Mouse (Mus musculus) CH12.LX (cell line): Measurements from ENCODE around the gene Thsd4. TPM values are rescaled to one million over a fixed set of nuclear protein-coding genes. Genes with fewer than 3 reads are reported as not detected.

Experiments
- DNase-seq: peaks from one replicate; pipeline ENCODE4 v3.0.0-alpha.2; 2013; ENCODE audit errors: extremely low read depth
- H3K27ac ChIP-seq: 2 replicates; pipeline ENCODE4 v1.5.1; 2012; ENCODE audit warnings: low read depth, mild to moderate bottlenecking, control low read depth, moderate library complexity; ENCODE audit not compliant: insufficient read depth
- H3K27me3 ChIP-seq: replicated peaks from 2 replicates; pipeline ENCODE3; 2012; ENCODE audit warnings: inconsistent platforms
- H3K36me3 ChIP-seq, 2 experiments: replicated peaks in 1 of 2; 2 replicates each; pipeline versions ENCODE3 to v1.6.1; 2012; ENCODE audit warnings: inconsistent platforms in 1 of 2, low read length in 1 of 2, mild to moderate bottlenecking in 1 of 2, mixed read lengths in 1 of 2, moderate library complexity in 1 of 2; ENCODE audit not compliant: control insufficient read depth in 1 of 2, insufficient read depth in 1 of 2
- H3K4me1 ChIP-seq, 2 experiments: 2 replicates each; pipeline ENCODE4 v1.6.1; 2012; ENCODE audit warnings: inconsistent platforms in 1 of 2, moderate library complexity in 1 of 2; ENCODE audit not compliant: insufficient read depth in 2 of 2, control insufficient read depth in 1 of 2
- H3K4me2 ChIP-seq: 2 replicates; pipeline ENCODE4 v1.6.1; 2012; ENCODE audit warnings: low read depth, mild to moderate bottlenecking, control low read depth; ENCODE audit not compliant: poor library complexity, insufficient read depth, severe bottlenecking
- H3K4me3 ChIP-seq, 3 experiments: fragments of 150-350 bp in 1 of 3; sonication (generic) in 1 of 3; replicated peaks in 1 of 3; 2 replicates each; pipeline versions ENCODE3 to v1.5.1; 2011 to 2012; ENCODE audit warnings: low read depth in 2 of 3, low read length in 2 of 3, mild to moderate bottlenecking in 2 of 3, moderate library complexity in 2 of 3, control low read depth in 1 of 3, improper control_type of control experiment in 1 of 3, inconsistent platforms in 1 of 3, mixed read lengths in 1 of 3; ENCODE audit not compliant: poor library complexity in 1 of 3
- H3K79me2 ChIP-seq: replicated peaks from 2 replicates; pipeline ENCODE4 v1.6.1; 2012; ENCODE audit warnings: mild to moderate bottlenecking, moderate library complexity; ENCODE audit not compliant: control insufficient read depth, poor library complexity, insufficient read depth, severe bottlenecking; ENCODE audit errors: extremely low read depth
- H3K9ac ChIP-seq: 2 replicates; pipeline ENCODE4 v1.6.1; 2012; ENCODE audit warnings: low read depth, mild to moderate bottlenecking, control low read depth, moderate library complexity; ENCODE audit not compliant: insufficient read depth
- H3K9me3 ChIP-seq: replicated peaks from 2 replicates; pipeline ENCODE3; 2012; ENCODE audit warnings: low read length, inconsistent platforms, mixed read lengths
- BHLHE40 ChIP-seq: IDR thresholded peaks from 2 replicates; pipeline ENCODE4 v1.6.1; 2011; ENCODE audit warnings: mild to moderate bottlenecking, low read depth, low read length, improper control_type of control experiment
- CHD1 ChIP-seq: IDR thresholded peaks from 2 replicates; pipeline ENCODE4 v1.6.1; 2012; ENCODE audit warnings: low read depth, low read length, improper control_type of control experiment, inconsistent platforms
- ELF1 ChIP-seq: IDR thresholded peaks from 2 replicates; pipeline ENCODE4 v1.6.1; 2014; ENCODE audit warnings: low read depth, mild to moderate bottlenecking, inconsistent platforms, low read length, improper control_type of control experiment
- EP300 ChIP-seq: IDR thresholded peaks from 2 replicates; pipeline ENCODE4 v1.6.1; 2011; ENCODE audit warnings: low read length, improper control_type of control experiment
- ETS1 ChIP-seq: conservative IDR thresholded peaks from 2 replicates; pipeline ENCODE4 v1.6.1; 2012; ENCODE audit warnings: low read depth, mild to moderate bottlenecking, inconsistent platforms, low read length, improper control_type of control experiment, moderate library complexity
- JUN ChIP-seq: IDR thresholded peaks from 2 replicates; pipeline ENCODE4 v1.6.1; 2011; ENCODE audit warnings: low read depth, mild to moderate bottlenecking, low read length, improper control_type of control experiment, moderate library complexity; ENCODE audit not compliant: insufficient read depth
- MAFK ChIP-seq: IDR thresholded peaks from 2 replicates; pipeline ENCODE4 v1.6.1; 2011; ENCODE audit warnings: low read length, improper control_type of control experiment; ENCODE audit not compliant: insufficient replicate concordance
- MAX ChIP-seq: IDR thresholded peaks from 2 replicates; pipeline ENCODE4 v1.6.1; 2011; ENCODE audit warnings: low read length, improper control_type of control experiment
- MAZ ChIP-seq: IDR thresholded peaks from 2 replicates; pipeline ENCODE4 v1.6.1; 2012; ENCODE audit warnings: low read depth, mild to moderate bottlenecking, inconsistent platforms, low read length, improper control_type of control experiment, moderate library complexity
- MEF2A ChIP-seq: IDR thresholded peaks from 2 replicates; pipeline ENCODE4 v1.6.1; 2014; ENCODE audit warnings: low read depth, mild to moderate bottlenecking, inconsistent platforms, low read length, improper control_type of control experiment, borderline replicate concordance
- MXI1 ChIP-seq: IDR thresholded peaks from 2 replicates; pipeline ENCODE4 v1.6.1; 2011; ENCODE audit warnings: mild to moderate bottlenecking, low read depth, low read length, improper control_type of control experiment
- NELFE ChIP-seq: IDR thresholded peaks from 2 replicates; pipeline ENCODE4 v1.6.1; 2011; ENCODE audit warnings: low read depth, low read length, improper control_type of control experiment
- PAX5 ChIP-seq: IDR thresholded peaks from 2 replicates; pipeline ENCODE4 v1.6.1; 2012; ENCODE audit warnings: low read length, inconsistent platforms, mixed read lengths
- POLR2A ChIP-seq: IDR thresholded peaks from 2 replicates; pipeline ENCODE4 v1.6.1; 2011; ENCODE audit warnings: low read depth, mild to moderate bottlenecking, improper control_type of control experiment, low read length
- POLR2AphosphoS2 ChIP-seq: IDR thresholded peaks from 2 replicates; pipeline ENCODE4 v1.6.1; 2011; ENCODE audit warnings: low read depth, low read length, improper control_type of control experiment
- RAD21 ChIP-seq: IDR thresholded peaks from 2 replicates; pipeline ENCODE4 v1.6.1; 2011; ENCODE audit warnings: low read depth, mild to moderate bottlenecking, low read length, improper control_type of control experiment, moderate library complexity
- SIN3A ChIP-seq: IDR thresholded peaks from 2 replicates; pipeline ENCODE4 v1.6.1; 2012; ENCODE audit warnings: low read length, improper control_type of control experiment, inconsistent platforms
- SMC3 ChIP-seq: IDR thresholded peaks from 2 replicates; pipeline ENCODE4 v1.6.1; 2011; ENCODE audit warnings: low read depth, low read length, improper control_type of control experiment
- TBP ChIP-seq: conservative IDR thresholded peaks from 2 replicates; pipeline ENCODE4 v1.6.1; 2011; ENCODE audit warnings: low read depth, low read length, improper control_type of control experiment
- TCF12 ChIP-seq: IDR thresholded peaks from 2 replicates; pipeline ENCODE4 v1.6.1; 2014; ENCODE audit warnings: low read depth, mild to moderate bottlenecking, inconsistent platforms, low read length, improper control_type of control experiment
- UBTF ChIP-seq: IDR thresholded peaks from 2 replicates; pipeline ENCODE4 v1.6.1; 2012; ENCODE audit warnings: low read depth, mild to moderate bottlenecking, inconsistent platforms, low read length, improper control_type of control experiment, moderate library complexity
- USF1 ChIP-seq: IDR thresholded peaks from 2 replicates; pipeline ENCODE4 v1.6.1; 2014; ENCODE audit warnings: low read depth, mild to moderate bottlenecking, inconsistent platforms, low read length, improper control_type of control experiment
- USF2 ChIP-seq: conservative IDR thresholded peaks from 2 replicates; pipeline ENCODE4 v1.6.1; 2011; ENCODE audit warnings: low read depth, low read length, improper control_type of control experiment
- ZC3H11A ChIP-seq: IDR thresholded peaks from 2 replicates; pipeline ENCODE4 v1.6.1; 2012; ENCODE audit warnings: low read depth, mild to moderate bottlenecking, inconsistent platforms, low read length, improper control_type of control experiment
- ZKSCAN1 ChIP-seq: IDR thresholded peaks from 2 replicates; pipeline ENCODE4 v1.6.1; 2012; ENCODE audit warnings: low read depth, inconsistent platforms, low read length, improper control_type of control experiment, borderline replicate concordance
- ZMIZ1 ChIP-seq: IDR thresholded peaks from 2 replicates; pipeline ENCODE4 v1.6.1; 2012; ENCODE audit warnings: low read depth, mild to moderate bottlenecking, inconsistent platforms, low read length, improper control_type of control experiment
- dilution Hi-C: fragments of 300-500 bp; cut with MboI; formaldehyde crosslinking; loops from 2 replicates; pipeline ENCODE4 v1.14.3; 2020; ENCODE audit warnings: low sequenced_read_pairs; ENCODE audit not compliant: extremely low pct_unique_long_range_greater_than_20kb, extremely low pct_ligation_motif_present
- in situ Hi-C: fragments of 300-500 bp; cut with MboI; formaldehyde crosslinking; loops from 3 replicates; pipeline ENCODE4 v1.14.3; 2019; ENCODE audit warnings: low sequenced_read_pairs, low pct_ligation_motif_present, low pct_unique_long_range_greater_than_20kb, mixed read lengths
- polyA plus RNA-seq: library from polyadenylated mRNA; unstranded; fragments of >175 nt; gene quantifications from 2 replicates; pipeline ENCODE4 v1.2.1, GENCODE M21; 2012; ENCODE audit warnings: low read depth; ENCODE audit not compliant: insufficient read length
- total RNA-seq, 2 experiments: library from RNA; depleted of rRNA; stranded (reverse); fragments of 300-350 nt in 1 of 2; fragments of >200 nt in 1 of 2; gene quantifications; 2 replicates each; pipeline ENCODE4 v1.2.3; 2012 to 2014

The Thsd4 gene
- total and polyA plus RNA-seq, 3 experiments: not detected

DNA sequence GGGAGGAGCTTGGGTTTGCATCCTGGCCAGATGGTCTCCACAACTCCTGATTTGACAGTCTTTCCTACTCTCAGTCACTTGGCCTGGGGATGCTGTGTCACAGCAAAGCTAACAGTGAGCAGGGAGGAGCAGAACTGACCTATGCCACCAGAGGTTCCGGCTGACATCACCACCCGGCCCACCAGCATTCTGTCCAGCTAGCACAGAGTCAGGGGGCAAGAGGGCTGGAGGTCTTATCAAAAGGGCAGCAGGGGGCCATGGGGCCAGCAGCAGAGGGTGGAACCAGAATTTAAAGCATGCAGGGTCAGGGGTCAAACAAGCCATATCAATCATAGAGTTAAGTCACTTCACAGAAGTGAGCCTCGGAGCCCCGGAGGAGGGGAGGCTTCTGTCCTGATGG, 4.7 kb downstream of the Thsd4 start:
- in situ Hi-C loops: no loop called here

DNA sequence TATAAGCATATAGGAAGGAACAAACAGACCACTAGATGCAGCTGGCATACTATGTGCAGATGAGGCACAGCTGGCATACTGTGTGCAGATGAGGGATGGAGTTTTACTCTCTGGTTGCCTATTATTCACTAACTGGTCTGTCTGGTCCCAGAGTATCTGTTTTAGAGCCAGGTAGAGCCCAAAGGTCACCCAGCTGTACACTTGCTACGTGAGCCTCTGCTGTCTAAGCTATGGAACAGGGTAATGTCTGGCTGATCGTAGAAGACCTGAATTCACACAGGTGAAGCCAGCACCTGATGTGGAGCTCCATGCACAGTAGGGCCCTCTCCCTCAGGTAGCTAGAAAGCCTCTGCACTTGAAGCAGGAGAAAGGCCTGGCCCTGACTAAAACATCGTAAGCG, 5.5 kb downstream of the Thsd4 start:
- Histone ChIP-seq H3K4me1 (no peaks in the 10 kb centered on the region), H3K27me3 (no peaks in the 10 kb centered on the region), H3K79me2 (no peaks in the 10 kb centered on the region), H3K9ac (no peak overlapping the region), H3K27ac (no peak overlapping the region), H3K4me2 (no peak overlapping the region), H3K4me3 (no peak overlapping the region), H3K9me3 (no peaks in the 10 kb centered on the region), H3K36me3 (no peaks in the 10 kb centered on the region)
- DNase-seq: no peak
- dilution Hi-C loops (no loop called here), in situ Hi-C loops (no loop called here)
- TF ChIP-seq MEF2A: no peak
- no peak for TF ChIP-seq TCF12
- TF ChIP-seq PAX5: no peak
- no peak for TF ChIP-seq USF1
- no peak for TF ChIP-seq NELFE
- no peak for TF ChIP-seq MAX
- TF ChIP-seq ZKSCAN1: no peak
- TF ChIP-seq SIN3A: no peak
- TF ChIP-seq UBTF: no peak
- TF ChIP-seq MXI1: no peak
- no peak for TF ChIP-seq TBP
- TF ChIP-seq RAD21: no peak
- TF ChIP-seq MAFK: no peak
- no peak for TF ChIP-seq ZMIZ1

More for the DNA sequence above, 4.7 kb downstream of the Thsd4 start:
- DNase-seq: no peak
- no peak overlapping the region for H3K4me3 ChIP-seq
- H3K36me3 ChIP-seq: no peaks in the 10 kb centered on the region
- H3K9me3 ChIP-seq: no peaks in the 10 kb centered on the region
- no peaks in the 10 kb centered on the region for H3K4me1 ChIP-seq
- dilution Hi-C loops: no loop called here
- H3K9ac ChIP-seq: no peak overlapping the region
- TF ChIP-seq ZC3H11A: no peak
- TF ChIP-seq USF2: no peak
- no peak for TF ChIP-seq UBTF
- TF ChIP-seq POLR2A: no peak
- TF ChIP-seq ELF1: no peak
- TF ChIP-seq TBP: no peak
- TF ChIP-seq BHLHE40: no peak
- no peak for TF ChIP-seq JUN
- TF ChIP-seq MAX: no peak
- no peak for TF ChIP-seq USF1
- no peak for TF ChIP-seq SIN3A
- no peak for TF ChIP-seq CHD1
- no peak for TF ChIP-seq POLR2AphosphoS2
- no peak for TF ChIP-seq MEF2A
- no peak for TF ChIP-seq ETS1
- no peak for TF ChIP-seq RAD21
- no peak for TF ChIP-seq EP300
- TF ChIP-seq SMC3: no peak
- TF ChIP-seq MAZ: no peak
- no peak for TF ChIP-seq PAX5
- no peaks in the 10 kb centered on the region for H3K27me3 ChIP-seq
- H3K27ac ChIP-seq: no peak overlapping the region
- no peaks in the 10 kb centered on the region for H3K79me2 ChIP-seq
- H3K4me2 ChIP-seq: no peak overlapping the region
